Mouse (Mus musculus): Measurements from ENCODE around the gene C7. TPM values are rescaled to one million over a fixed set of nuclear protein-coding genes. Genes with fewer than 3 reads are reported as not detected.

Gene C7
- 0.12 TPM in 2 replicates for polyA plus RNA-seq (2012; rRNA removed; ENCODE audit: low replicate concordance)

DNA sequence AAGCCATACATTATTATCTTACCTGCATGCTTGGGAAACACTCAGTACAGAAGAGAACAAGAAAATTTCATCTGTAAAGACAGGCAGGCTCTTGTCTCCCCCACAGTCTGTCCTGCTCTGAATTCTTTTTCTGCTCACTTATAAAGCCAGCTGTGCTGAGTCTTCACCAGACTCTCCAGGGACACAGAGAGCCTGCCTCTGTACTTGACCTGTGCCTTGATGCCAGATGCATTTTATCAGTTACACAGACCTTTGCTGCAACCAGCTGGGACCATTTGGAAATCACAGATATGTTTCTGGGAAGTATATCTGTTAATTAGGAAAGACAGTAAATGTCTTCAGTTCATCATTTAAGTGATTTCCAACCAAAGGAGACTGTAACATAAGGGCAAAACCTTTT lies at the start of gene C7:
TSS of gene C7 (minus strand) at position 106 of the 400 bp plus-strand sequence.

DNA sequence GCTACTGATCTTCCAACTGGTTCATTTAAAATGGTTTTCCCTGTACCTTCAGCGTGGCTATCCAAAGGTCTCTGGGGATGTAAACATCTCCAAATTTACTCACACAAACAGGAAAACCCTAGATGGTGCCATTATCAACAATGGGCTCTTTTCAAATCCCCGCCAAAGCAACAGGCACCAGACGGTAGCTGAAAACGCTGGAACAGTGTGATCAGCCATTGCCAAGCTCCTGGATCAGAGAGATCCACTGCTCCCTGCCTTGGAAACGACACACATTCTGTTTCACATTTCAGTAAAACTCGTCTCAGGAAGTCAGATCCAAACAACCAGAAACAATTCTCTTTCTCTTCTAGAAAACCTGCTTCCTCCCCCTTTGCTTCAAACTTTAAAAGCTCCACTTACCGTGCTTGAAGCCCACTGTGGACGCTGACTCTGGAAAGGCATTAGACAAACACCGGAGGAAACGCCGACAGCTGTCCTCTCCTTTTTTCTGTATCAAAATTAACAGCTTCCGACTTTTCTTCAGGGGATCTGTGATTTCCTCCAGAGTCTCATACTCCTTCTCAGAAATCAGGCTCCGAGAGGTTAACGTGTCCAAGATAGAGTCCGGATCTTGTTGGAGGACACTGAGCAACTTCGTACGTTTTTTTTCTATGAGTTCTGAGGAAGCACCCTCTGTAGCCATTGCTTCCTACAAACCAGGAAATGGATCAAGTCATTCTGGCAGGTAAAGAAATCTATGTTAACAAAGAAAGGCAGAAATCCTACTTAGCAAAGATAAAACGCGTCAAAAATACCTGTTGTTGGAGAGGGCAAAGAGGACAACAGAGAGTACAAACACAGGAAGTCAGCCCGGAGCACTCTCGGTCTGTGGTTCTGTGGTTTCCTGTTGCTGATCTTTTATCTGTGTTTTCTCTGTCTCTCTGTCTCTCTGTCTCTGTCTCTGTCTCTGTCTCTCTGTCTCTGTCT lies 44.4 kb upstream of the C7 start, which contains the start of gene Card6:
TSS of gene Card6 (minus strand) at position 854 of the 969 bp plus-strand sequence.

Other genes starting within 250 kb of the C7 start
- not detected in 2 replicates for gene Mroh2b, start 165.0 kb downstream of the C7 start, polyA plus RNA-seq (2012; rRNA removed; ENCODE audit: low replicate concordance)
- 0.88 and 1.1 TPM in 2 replicates for gene Card6, start 44.8 kb upstream of the C7 start, polyA plus RNA-seq (2012; rRNA removed; ENCODE audit: low replicate concordance)
- gene Rpl37, start 52.9 kb upstream of the C7 start, polyA plus RNA-seq (2012; rRNA removed; ENCODE audit: low replicate concordance) = 132 and 169 TPM in 2 replicates
- 0.62 and 0.86 TPM in 2 replicates for gene Prkaa1, start 80.1 kb upstream of the C7 start, polyA plus RNA-seq (2012; rRNA removed; ENCODE audit: low replicate concordance)
- gene Ttc33, start 121.8 kb upstream of the C7 start, polyA plus RNA-seq (2012; rRNA removed; ENCODE audit: low replicate concordance) = 0.55 and 0.82 TPM in 2 replicates
- gene Ptger4, start 180.4 kb upstream of the C7 start, polyA plus RNA-seq (2012; rRNA removed; ENCODE audit: low replicate concordance) = 28.6 and 39.1 TPM in 2 replicates